In genomic region chr7:45870282-45871058, GRCm38 (mm10) we compare ENCODE assay signal across 1 mouse cellular context.
TF ChIP-seq lines count a peak whose summit lies in the region.

No protein-coding gene starts in this region.

TF ChIP-seq in ES-E14, 5 proteins besides CTCF, POLR2A, EP300 and RAD21:
- no peak for TF ChIP-seq ZNF384 (IDR thresholded peaks at IDR 0.05; ENCODE audit: low read depth, low read length)
- no peak for TF ChIP-seq MAFK (IDR thresholded peaks at IDR 0.05; ENCODE audit: insufficient read depth, low read depth, low read length)
- TF ChIP-seq CHD2 (IDR thresholded peaks at IDR 0.05; ENCODE audit: low read depth, low read length), result no peak
- no peak for TF ChIP-seq ZC3H11A (IDR thresholded peaks at IDR 0.05; ENCODE audit: borderline replicate concordance, low read depth, low read length)
- no peak for TF ChIP-seq HCFC1 (IDR thresholded peaks at IDR 0.05; ENCODE audit: borderline replicate concordance, insufficient read depth, low read length)
